Mouse (Mus musculus) 3T3-L1 (cell line): Measurements from ENCODE around the gene Apopt1.
A peak's percentile ranks its signal among the peaks of the same experiment; 100 is the strongest.

Experiments used
- DNase-seq: peaks from one replicate; pipeline ENCODE4 v3.0.0-alpha.2; 2015; ENCODE audit warnings: low read depth, low spot score

Apopt1 gene

DNA sequence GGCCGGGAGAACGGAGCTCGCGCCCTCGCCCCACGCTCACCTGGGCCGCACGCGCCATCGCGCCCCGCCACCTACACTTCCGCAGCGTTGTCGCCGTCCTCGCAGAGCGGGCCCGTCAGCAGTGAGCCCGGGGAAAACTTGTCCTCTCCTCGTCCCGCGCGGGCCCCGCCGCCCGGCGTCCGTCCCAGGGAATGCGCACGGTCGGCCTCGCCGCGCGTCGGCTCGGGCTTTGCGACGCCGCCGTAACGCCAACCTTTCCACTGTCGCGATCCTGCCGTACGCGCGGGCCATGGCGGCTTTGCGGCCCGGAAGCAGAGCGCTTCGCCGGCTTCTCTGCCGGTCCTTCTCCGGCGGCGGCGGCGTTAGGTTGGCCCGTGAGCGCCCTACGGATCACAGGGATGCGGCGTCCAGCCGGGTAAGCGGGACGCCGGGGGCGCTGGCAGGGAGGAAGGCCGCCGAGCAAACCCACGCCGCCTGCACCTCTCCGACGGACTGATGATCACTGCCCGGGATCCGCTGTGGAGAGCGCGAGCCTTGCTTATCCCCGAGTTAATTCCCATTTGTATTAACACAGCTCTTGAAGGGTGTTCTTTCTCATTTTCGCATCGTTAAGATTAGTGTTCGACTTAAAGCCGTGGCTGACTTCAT is at the start of gene Apopt1, which contains the start of gene Bag5:
Gene Apopt1 (plus strand): TSS at position 258 of the 648 bp plus-strand sequence.
Gene Bag5 (minus strand): TSS at position 254 of the 648 bp plus-strand sequence.
- DNase-seq, result peak; percentile 74

GRCm38 (mm10) chr12:111664144-111664634 is 48.9 kb upstream of the Apopt1 start:
- peak; percentile 40 for DNase-seq

DNA sequence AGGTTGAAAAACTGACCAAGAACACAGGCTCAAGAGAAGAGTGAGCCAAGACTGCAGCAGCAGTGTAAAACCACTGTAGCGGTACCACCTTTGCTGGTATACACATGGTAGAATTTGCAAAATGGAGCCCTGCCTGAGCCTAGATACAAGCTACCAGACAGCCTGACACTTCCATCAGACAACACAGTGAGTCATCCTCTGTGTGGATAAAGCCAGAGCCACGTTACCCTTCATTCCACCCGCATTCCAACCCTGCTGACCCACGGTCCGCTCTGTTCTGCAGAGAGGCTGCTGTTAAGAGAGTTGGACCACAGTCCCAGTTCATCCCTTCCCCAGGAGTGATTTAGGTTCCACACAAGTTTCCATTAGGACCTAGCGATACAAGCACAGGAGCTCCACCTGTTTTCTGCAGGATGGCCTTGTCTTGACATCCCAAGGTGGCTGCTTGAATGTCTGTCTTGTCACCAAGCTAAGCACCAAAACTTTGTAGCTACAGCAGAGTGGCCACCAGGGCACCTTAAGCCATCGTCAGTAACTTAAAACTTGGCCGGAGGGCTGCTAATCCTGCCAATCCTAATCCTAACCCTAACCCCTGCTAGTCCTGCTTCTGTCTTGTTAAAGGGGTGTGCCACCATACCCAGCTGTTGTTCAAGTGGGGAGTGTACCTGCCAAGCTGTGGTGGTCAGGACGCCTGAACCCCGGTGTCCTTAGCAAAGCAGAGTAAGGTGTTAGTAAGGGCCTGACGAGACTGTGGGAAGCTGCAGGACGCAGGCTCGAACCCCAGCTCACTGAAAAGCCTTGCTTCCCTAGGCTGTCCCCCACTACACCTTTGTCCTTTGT is 47.8 kb upstream of the Apopt1 start:
- peak; percentile 79 for DNase-seq

DNA sequence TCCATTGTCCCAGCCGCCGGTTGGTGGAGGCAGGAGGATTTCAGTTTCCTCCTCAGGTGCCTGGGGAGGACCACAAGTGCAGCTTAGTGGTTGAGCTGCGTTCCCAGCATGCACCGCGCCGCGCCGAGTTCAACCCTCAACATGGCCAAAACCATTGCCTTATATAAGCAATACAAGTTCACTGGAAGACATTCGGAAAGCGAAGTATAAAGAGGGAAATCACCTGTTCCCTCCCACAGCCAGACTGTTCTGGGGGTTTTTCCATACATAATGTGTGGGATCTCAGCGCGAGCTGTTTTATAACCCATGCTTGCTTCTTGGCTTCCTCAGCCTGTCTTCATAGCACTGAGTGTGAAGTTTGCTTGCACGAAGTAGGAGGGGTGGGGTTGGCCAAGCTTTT is 46.7 kb upstream of the Apopt1 start:
- DNase-seq, result no peak

DNA sequence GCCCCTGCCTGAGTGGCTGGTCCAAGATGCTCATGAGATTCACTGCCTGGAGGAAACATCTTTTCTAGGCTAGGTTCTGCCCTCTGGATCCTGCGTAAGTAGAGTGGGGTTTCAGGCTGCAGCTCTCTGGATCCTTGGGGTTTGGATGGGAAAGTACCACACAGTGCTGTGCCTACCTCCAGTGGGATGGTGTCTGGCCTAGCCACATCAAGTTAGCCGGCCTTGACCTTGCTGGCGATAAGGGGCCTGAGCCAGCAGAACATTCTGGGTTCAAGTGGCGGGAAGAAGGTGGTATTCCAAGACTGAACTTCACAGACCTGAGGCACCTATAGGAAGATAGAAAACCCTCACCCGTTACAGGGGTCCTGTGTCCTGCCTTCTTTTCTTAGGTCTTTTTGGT is 45.6 kb upstream of the Apopt1 start:
- no peak for DNase-seq

DNA sequence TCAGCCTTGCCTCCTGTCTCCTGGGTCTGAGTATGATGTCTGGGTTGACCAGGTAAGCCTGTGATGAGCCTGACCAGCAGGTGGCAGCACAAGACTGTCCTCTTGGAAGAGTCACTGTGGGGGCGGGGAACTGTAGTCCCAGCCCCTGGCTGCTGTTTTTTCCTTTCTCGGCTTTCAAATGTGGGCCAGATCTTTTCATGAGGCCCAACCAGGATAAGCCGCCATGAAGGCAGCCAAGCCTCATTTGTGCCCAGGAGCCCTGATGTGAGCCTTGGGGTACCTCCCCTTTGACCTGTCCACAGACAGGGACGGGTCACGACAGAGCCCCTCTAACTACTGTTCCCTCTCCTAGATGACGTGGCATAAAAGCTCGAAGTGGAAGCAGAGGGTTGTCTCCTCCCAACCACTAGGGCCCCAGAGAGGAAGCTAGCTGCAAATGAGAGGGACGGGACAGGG is 44.6 kb upstream of the Apopt1 start:
- DNase-seq, result peak; percentile 97

GRCm38 (mm10) chr12:111669000-111669788 is 43.9 kb upstream of the Apopt1 start:
- peak; percentile 73 for DNase-seq

DNA sequence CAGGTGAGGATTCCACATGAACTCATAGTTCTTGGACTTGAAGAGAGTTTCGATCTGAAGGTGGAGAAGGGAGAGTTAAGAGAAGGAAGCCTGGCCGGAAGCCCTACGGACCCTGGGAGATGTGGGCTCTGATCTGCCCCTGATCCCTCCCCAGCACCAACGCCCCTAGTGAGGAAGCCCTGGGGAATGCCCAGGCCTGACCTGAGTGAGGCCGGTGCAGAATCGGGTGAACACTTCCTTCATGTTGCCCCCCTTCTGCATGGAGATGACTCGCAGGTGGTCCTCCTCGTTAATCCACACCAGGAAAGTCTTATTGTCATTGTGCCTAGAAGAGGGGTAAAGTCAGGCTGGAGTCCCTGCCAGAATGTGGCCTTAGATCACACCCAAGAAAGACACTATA is 43.1 kb upstream of the Apopt1 start:
- DNase-seq, result no peak

- DNase-seq, result no peak
Measured at GRCm38 (mm10) chr12:111670371-111670971, 42.6 kb upstream of the Apopt1 start.

DNA sequence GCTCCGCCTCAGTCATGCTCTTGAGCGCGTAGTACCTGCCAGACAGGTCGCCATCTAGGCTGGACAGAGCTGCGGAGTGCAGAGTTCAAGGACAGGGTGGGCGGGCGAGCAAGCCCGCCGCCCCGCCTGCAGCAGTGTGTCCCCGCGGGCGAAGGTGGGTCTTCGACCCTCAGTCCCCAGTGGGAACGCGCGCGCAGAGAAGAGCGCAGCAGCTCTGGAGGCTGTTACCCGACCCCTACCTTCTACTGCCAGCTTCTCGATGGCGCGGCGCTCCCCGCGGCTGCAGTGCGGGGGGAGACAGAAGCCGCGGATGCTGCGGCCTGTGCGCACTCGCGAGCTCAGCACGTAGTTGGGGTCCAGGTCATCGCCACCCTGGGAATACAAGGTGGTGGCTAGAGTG is 42.1 kb upstream of the Apopt1 start:
- DNase-seq, result no peak

DNA sequence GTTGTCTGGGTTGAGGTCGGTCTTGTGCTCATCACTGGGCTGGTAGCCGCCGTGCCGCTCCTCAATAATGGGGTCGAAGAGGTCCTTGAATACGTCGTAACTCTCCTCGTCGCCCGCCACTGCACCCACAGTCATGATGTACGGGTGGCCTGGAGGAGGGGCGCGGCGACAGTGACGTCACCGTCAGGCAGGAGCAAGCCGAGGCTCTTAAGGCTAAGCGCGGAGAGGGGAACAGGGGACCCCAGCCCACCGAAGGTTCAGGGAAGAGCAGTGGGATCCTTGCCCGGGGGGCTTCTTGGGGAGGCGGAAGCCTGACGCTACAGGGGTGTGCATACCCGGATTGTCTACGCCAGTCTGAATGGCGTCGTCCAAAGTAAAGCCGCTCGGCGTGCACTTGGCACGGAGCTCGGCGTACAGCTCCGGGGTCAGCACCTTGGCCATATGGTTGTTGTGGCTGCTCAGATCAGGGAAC is 41.6 kb upstream of the Apopt1 start:
- DNase-seq, result no peak

DNA sequence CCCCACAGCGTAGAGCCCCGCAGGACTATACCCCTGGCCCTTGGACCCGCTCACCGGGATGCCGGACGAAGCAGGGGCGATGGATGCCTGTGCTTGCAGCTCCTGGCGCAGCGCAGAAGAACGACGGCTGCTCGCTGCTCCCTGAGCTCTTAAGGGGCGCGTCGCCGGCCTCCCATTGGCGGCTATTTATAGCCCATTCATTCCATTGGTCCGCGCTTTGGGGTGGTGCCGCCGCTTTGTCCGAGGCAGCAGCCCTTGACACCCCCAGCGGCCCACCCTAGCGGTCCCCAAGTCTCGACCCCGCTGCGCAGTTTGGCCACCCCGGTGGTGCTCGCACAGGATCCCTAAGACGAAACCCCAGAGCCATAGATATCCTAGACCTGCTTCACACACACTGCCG is 40.9 kb upstream of the Apopt1 start, which contains the start of gene Ckb:
Gene Ckb (minus strand): TSS at position 163 of the 400 bp plus-strand sequence.
- DNase-seq, result no peak

GRCm38 (mm10) chr12:111672581-111672980 is 40.5 kb upstream of the Apopt1 start:
- no peak for DNase-seq

DNA sequence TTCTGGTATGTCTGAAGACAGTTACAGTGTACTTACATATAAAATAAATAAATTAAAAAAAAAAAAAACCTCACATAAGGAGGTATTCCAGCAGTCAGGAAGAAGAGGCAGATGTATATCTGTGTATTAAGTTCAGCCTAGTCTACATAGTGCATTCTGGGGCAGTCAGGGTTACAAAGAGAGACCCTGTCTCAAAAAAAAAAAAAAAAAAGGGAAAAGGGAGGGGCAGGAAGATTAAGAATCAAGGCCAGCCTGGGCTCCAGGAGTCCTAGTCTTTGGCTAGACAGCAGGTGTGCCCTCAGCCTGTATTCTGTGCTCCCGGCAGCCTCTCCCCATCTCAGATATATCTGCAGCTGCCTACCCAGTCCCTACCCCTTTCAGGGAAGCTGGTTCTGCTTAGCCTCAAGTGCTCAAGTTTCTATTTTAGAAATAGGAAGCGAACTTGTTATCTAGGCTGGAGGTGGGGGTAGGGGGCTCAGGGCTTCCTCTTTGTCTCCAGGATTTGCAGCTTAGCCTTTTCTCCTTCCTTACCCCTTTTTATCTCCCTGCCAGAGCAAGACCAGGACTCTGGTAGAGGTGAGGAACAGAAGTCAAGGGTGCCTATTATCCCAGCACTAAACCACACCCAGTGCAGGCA is 38.1 kb upstream of the Apopt1 start:
- DNase-seq, result no peak

GRCm38 (mm10) chr12:111675797-111676580 is 37.1 kb upstream of the Apopt1 start:
- no peak for DNase-seq

- peak; percentile 56 for DNase-seq
Measured at GRCm38 (mm10) chr12:111677421-111677820, 35.6 kb upstream of the Apopt1 start.

DNA sequence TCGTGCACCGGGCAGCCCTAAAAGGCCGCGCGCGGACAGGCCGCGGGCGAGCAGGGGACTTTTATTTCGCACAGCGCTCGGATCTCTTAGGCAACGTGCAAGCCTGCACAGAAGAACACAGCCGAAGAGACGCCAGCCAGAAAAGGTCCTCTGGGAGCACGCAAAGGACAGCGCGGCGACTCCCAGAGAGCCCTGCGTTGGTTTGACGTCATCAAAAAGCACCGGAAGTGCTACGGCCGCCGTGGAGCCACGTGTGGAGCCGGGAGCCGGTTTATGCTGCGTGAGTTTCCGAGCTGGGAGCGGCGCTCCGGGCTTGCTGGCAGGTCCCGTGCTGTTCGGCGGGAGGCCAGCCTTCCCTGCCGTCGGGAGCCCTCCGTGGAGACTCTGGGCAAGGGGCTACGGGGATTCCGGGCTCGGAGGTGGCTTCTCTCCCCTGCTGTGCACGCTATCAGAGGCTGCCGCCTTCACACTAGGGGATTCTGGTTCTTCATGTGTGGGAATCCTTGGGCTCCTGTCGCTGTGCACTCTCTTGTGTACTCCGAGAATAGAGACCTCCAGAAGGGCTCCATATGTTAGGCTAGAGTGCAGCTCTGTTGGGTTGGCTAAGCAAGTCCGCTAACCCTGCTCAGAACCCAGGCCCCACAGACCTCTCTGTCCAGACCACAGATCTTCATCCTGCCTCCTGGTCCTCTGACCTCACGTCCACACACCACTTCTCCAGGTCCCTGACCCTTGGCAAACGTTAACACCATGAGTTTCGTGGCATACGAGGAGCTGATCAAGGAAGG is 35.0 kb upstream of the Apopt1 start, which contains the start of gene Trmt61a:
Gene Trmt61a (plus strand): TSS at position 224 of the 788 bp plus-strand sequence.
- peak; percentile 96 for DNase-seq

DNA sequence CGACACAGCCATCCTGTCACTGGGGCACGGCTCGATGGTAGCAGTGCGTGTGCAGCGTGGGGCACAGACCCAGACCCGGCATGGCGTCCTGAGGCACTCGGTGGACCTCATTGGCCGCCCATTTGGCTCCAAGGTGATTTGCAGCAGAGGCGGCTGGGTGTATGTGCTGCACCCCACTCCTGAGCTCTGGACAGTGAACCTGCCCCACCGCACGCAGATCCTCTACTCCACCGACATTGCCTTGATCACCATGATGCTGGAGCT is 34.5 kb upstream of the Apopt1 start:
- DNase-seq, result no peak

DNA sequence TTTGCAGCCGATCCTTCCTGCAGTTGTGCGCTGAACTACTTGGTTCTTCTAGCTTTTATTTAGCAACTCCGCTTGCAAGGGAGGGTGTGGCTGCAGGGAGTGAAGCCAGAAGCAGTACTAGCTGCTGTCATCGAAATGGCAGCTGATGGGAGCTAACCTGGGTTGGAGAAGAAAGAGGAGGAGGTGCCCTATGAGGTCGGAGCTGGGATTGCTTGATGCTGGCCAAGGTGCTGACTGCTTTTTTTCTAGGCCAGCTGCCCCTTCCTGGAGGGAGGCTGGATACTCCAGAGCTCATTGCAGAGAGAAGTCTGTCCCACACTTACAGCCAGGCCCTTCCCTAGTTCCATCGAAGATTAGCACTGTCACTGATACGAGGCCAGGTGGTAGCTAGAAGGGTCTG is 34.1 kb upstream of the Apopt1 start:
- DNase-seq, result peak; percentile 58
